Comparison of ENCODE assay signal across 17 mouse cellular contexts in genomic region chr17:49652800-49653199, GRCm38 (mm10). TPM values are rescaled to one million over a fixed set of nuclear protein-coding genes. Genes with fewer than 3 reads are reported as not detected.
DNase-seq lines count a peak whose midpoint lies in the region; ATAC-seq and TF ChIP-seq lines count a peak whose summit lies in the region.
"Had no signal": no experiment of that assay in that cellular context is flagged by ENCODE, and none has a peak within 500 bp of the region (broad histone marks: within the 10 kb centered on the region; RNA-seq: fewer than 3 reads in every experiment).

No protein-coding gene starts in this region.

- no peak overlapping the region for H3K4me3 ChIP-seq in hindbrain, embryonic 16.5 days (ENCODE audit: low read length)
- H3K4me3 ChIP-seq in hindbrain, embryonic 10.5 days: no peak overlapping the region
- no peak overlapping the region for H3K4me3 ChIP-seq in lung, embryonic 16.5 days (ENCODE audit: low read length)
- no peak overlapping the region for H3K4me3 ChIP-seq in lung, adult 2 months (replicated peaks; ENCODE audit: extremely low read depth, low read depth, low read length)
- no peak overlapping the region for H3K4me3 ChIP-seq in neural tube, embryonic 13.5 days
- H3K4me3 ChIP-seq: embryonic facial prominence, embryonic 10.5 days; heart, adult 2 months; heart, embryonic 15.5 days; hindbrain, embryonic 15.5 days had no signal

- H3K9ac ChIP-seq in hindbrain, embryonic 16.5 days (ENCODE audit: low read depth, low read length): no peak overlapping the region
- H3K9ac ChIP-seq in lung, embryonic 16.5 days (ENCODE audit: low read length): no peak overlapping the region
- H3K9ac ChIP-seq in neural tube, embryonic 13.5 days: no peak overlapping the region
- H3K9ac ChIP-seq: heart, embryonic 15.5 days; hindbrain, embryonic 15.5 days had no signal

- WGBS in hindbrain, embryonic 16.5 days: 70% methylated on average over 5 of the region's 5 CpGs
- WGBS in hindbrain, embryonic 10.5 days: 80% methylated on average over 5 of the region's 5 CpGs
- 66% methylated on average over 5 of the region's 5 CpGs for WGBS in lung, embryonic 16.5 days
- 82% methylated on average over 5 of the region's 5 CpGs for WGBS in lung, adult 2 months
- 75% methylated on average over 5 of the region's 5 CpGs for WGBS in neural tube, embryonic 13.5 days

- no peak for TF ChIP-seq POLR2A in lung, adult 2 months (IDR thresholded peaks at IDR 0.05; ENCODE audit: borderline replicate concordance, extremely low read depth, low read depth, low read length)

- peak; percentile 9; the same call in 1 of the 2 replicates for ATAC-seq in hindbrain, embryonic 16.5 days
- ATAC-seq in lung, embryonic 16.5 days (ENCODE audit: low read depth): no peak; the same call in 1 of the 2 replicates
- 0 out of 2 replicates have a peak, but pooled peaks have one; percentile 27 for ATAC-seq in neural tube, embryonic 13.5 days (ENCODE audit: low read depth)

- no peak for TF ChIP-seq CTCF in lung, adult 2 months (IDR thresholded peaks at IDR 0.05; ENCODE audit: insufficient read depth, low read length)

- H3K27me3 ChIP-seq in hindbrain, embryonic 16.5 days (replicated peaks; ENCODE audit: control insufficient read depth, insufficient read depth, low read length): no peaks in the 10 kb centered on the region
- no peaks in the 10 kb centered on the region for H3K27me3 ChIP-seq in hindbrain, embryonic 10.5 days (ENCODE audit: insufficient read depth, poor library complexity, severe bottlenecking)
- no peaks in the 10 kb centered on the region for H3K27me3 ChIP-seq in lung, embryonic 16.5 days (ENCODE audit: control insufficient read depth, insufficient read depth, low read depth, low read length)
- H3K27me3 ChIP-seq in neural tube, embryonic 13.5 days: no peaks in the 10 kb centered on the region
- H3K27me3 ChIP-seq: heart, embryonic 15.5 days; hindbrain, embryonic 15.5 days had no signal

- H3K27ac ChIP-seq in hindbrain, embryonic 16.5 days (ENCODE audit: low read depth, low read length): no peak overlapping the region
- H3K27ac ChIP-seq in hindbrain, embryonic 10.5 days: no peak overlapping the region
- H3K27ac ChIP-seq in lung, embryonic 16.5 days (ENCODE audit: low read length): peak overlapping the region; percentile 52
- H3K27ac ChIP-seq in neural tube, embryonic 13.5 days (replicated peaks): no peak overlapping the region
- H3K27ac ChIP-seq: embryonic facial prominence, embryonic 10.5 days; heart, adult 2 months; heart, embryonic 15.5 days; hindbrain, embryonic 15.5 days had no signal

- H3K4me2 ChIP-seq in hindbrain, embryonic 16.5 days (ENCODE audit: low read length): no peak overlapping the region
- H3K4me2 ChIP-seq in lung, embryonic 16.5 days (ENCODE audit: low read depth, low read length): no peak overlapping the region
- H3K4me2 ChIP-seq in neural tube, embryonic 13.5 days: no peak overlapping the region
- H3K4me2 ChIP-seq: heart, embryonic 11.5 days; heart, embryonic 15.5 days; hindbrain, embryonic 15.5 days had no signal

- H3K36me3 ChIP-seq in hindbrain, embryonic 16.5 days (ENCODE audit: control insufficient read depth, insufficient read depth, low read length): no peaks in the 10 kb centered on the region
- no peaks in the 10 kb centered on the region for H3K36me3 ChIP-seq in hindbrain, embryonic 10.5 days
- no peaks in the 10 kb centered on the region for H3K36me3 ChIP-seq in lung, embryonic 16.5 days (ENCODE audit: control insufficient read depth, insufficient read depth, low read length)
- no peaks in the 10 kb centered on the region for H3K36me3 ChIP-seq in neural tube, embryonic 13.5 days
- H3K36me3 ChIP-seq: embryonic facial prominence, embryonic 10.5 days; heart, embryonic 15.5 days; hindbrain, embryonic 15.5 days had no signal

- DNase-seq in hindbrain, embryonic 10.5 days (ENCODE audit: low spot score): no peak
- no peak for DNase-seq in lung, adult 2 months
- no peak for DNase-seq in neural tube, embryonic 10.5 days (ENCODE audit: extremely low spot score, low spot score)
- no peak for DNase-seq in cerebellum, adult 8-10 months
- DNase-seq: adrenal gland, adult 2 months; adrenal gland, postnatal 25 days; cerebellum, adult 18-20 months; gastrocnemius, postnatal 14 days; heart, adult 2 months; heart, postnatal 14 days had no signal

- H3K9me3 ChIP-seq in hindbrain, embryonic 16.5 days (ENCODE audit: control insufficient read depth, low read length): no peaks in the 10 kb centered on the region
- 0 out of 2 replicates have a peak, but pooled peaks cover 3% of the 10 kb centered on the region for H3K9me3 ChIP-seq in hindbrain, embryonic 10.5 days
- H3K9me3 ChIP-seq in lung, embryonic 16.5 days (ENCODE audit: control insufficient read depth, low read length): no peaks in the 10 kb centered on the region
- no peaks in the 10 kb centered on the region for H3K9me3 ChIP-seq in neural tube, embryonic 13.5 days
- H3K9me3 ChIP-seq: heart, embryonic 15.5 days; hindbrain, embryonic 15.5 days had no signal

- no peaks in the 10 kb centered on the region for H3K4me1 ChIP-seq in hindbrain, embryonic 16.5 days (ENCODE audit: control insufficient read depth, insufficient read depth, low read depth, low read length)
- no peaks in the 10 kb centered on the region for H3K4me1 ChIP-seq in hindbrain, embryonic 10.5 days (replicated peaks)
- H3K4me1 ChIP-seq in lung, embryonic 16.5 days (replicated peaks; ENCODE audit: control insufficient read depth, insufficient read depth, low read length): peaks cover 4% of the 10 kb centered on the region; the same call in 1 of the 2 replicates
- H3K4me1 ChIP-seq in lung, adult 2 months (ENCODE audit: control insufficient read depth, insufficient read depth, low read length): no peaks in the 10 kb centered on the region
- no peaks in the 10 kb centered on the region; the same call in 1 of the 2 replicates for H3K4me1 ChIP-seq in neural tube, embryonic 13.5 days (replicated peaks)
- H3K4me1 ChIP-seq: embryonic facial prominence, embryonic 10.5 days; heart, embryonic 15.5 days; hindbrain, embryonic 15.5 days had no signal

RNA-seq across cellular contexts. Expression of gene Kif6, which starts 37.9 kb away (rescaled TPM):
- polyA plus RNA-seq in hindbrain, embryonic 16.5 days (2015; fragmentation: Nextera tagmentation; extraction: Ambion mirVana): 2.0 and 2.9 TPM in 2 replicates
- 2.6 and 2.9 TPM in 2 replicates for polyA plus RNA-seq in hindbrain, embryonic 10.5 days (2016; fragmentation: Nextera tagmentation; extraction: Ambion mirVana)
- 3.8 and 5.2 TPM in 2 replicates for polyA plus RNA-seq in lung, embryonic 16.5 days (2015; fragmentation: Nextera tagmentation; extraction: Ambion mirVana)
- 1.1 and 1.3 TPM in 2 replicates for polyA plus RNA-seq in lung, adult 2 months (2012; rRNA removed)
- polyA plus RNA-seq in neural tube, embryonic 13.5 days (2015; fragmentation: Nextera tagmentation; extraction: Ambion mirVana): 3.0 and 3.3 TPM in 2 replicates
